Mouse (Mus musculus) common myeloid progenitor, adult 5-6 weeks (primary cell): Measurements from ENCODE around the gene Metap1. TPM values are rescaled to one million over a fixed set of nuclear protein-coding genes. Genes with fewer than 3 reads are reported as not detected.
"Not testable (repeated sequence)": the region's sequence is repeated elsewhere in the genome, so short reads cannot be mapped to it uniquely, and the experiment has no call there.

ENCODE experiments used
- ATAC-seq: replicated peaks from 2 replicates; pipeline ENCODE4 v1.8.0; 2016; ENCODE audit warnings: low read depth, mild to moderate bottlenecking, moderate TSS enrichment, inconsistent platforms; ENCODE audit not compliant: poor library complexity, severe bottlenecking
- total RNA-seq: library from RNA; stranded (forward); fragments of 200-1000, 187-1606 nt; gene quantifications from 2 replicates; pipeline ENCODE4 v1.2.3, GENCODE M21; 2017

Gene Metap1
- total RNA-seq, 1 experiment from 2014 or later, result 61.1 TPM

- peak; percentile 66; the same call in 1 of the 2 replicates for ATAC-seq
These were observed 17.4 kb upstream of the Metap1 start for GRCm38 (mm10) chr3:138506749-138507148.

- ATAC-seq, result no peak
These were observed 14.4 kb upstream of the Metap1 start for GRCm38 (mm10) chr3:138503754-138504153.

GRCm38 (mm10) chr3:138499854-138500740, 10.8 kb upstream of the Metap1 start:
- ATAC-seq, result no peak

GRCm38 (mm10) chr3:138498731-138499130, 9.4 kb upstream of the Metap1 start:
- ATAC-seq, result no peak

- peak; percentile 87 for ATAC-seq
These were observed 6.1 kb upstream of the Metap1 start for GRCm38 (mm10) chr3:138495166-138496145.

GRCm38 (mm10) chr3:138494565-138494964, 5.2 kb upstream of the Metap1 start:
- no peak for ATAC-seq

- ATAC-seq, result no peak
These were observed 4.4 kb upstream of the Metap1 start for GRCm38 (mm10) chr3:138493668-138494067.

GRCm38 (mm10) chr3:138490034-138490337, 671 bp upstream of the Metap1 start:
- ATAC-seq, result no peak

GRCm38 (mm10) chr3:138488584-138489326, 560 bp downstream of the Metap1 start:
- 0 out of 2 replicates have a peak, but pooled peaks have one; percentile 3 for ATAC-seq

GRCm38 (mm10) chr3:138483240-138483639, 6.1 kb downstream of the Metap1 start:
- no peak for ATAC-seq

GRCm38 (mm10) chr3:138481526-138482284, 7.6 kb downstream of the Metap1 start:
- ATAC-seq, result peak; percentile 77

GRCm38 (mm10) chr3:138479489-138479888, 9.8 kb downstream of the Metap1 start:
- 0 out of 2 replicates have a peak, but pooled peaks have one; percentile 26 for ATAC-seq

GRCm38 (mm10) chr3:138471066-138471465, 18.2 kb downstream of the Metap1 start:
- ATAC-seq, result no peak

- ATAC-seq, result not testable (repeated sequence)
These were observed 22.7 kb downstream of the Metap1 start for GRCm38 (mm10) chr3:138466656-138467055.

- peak; percentile 66 for ATAC-seq
These were observed 24.7 kb downstream of the Metap1 start for GRCm38 (mm10) chr3:138464573-138465147.

- no peak for ATAC-seq
These were observed 25.5 kb downstream of the Metap1 start for GRCm38 (mm10) chr3:138463807-138464206.

- peak; percentile 80 for ATAC-seq
These were observed 26.2 kb downstream of the Metap1 start for GRCm38 (mm10) chr3:138463137-138463536.

- no peak for ATAC-seq
These were observed 27.5 kb downstream of the Metap1 start for GRCm38 (mm10) chr3:138461832-138462231.

- no peak for ATAC-seq
These were observed 29.1 kb downstream of the Metap1 start for GRCm38 (mm10) chr3:138460260-138460659.
